Mouse (Mus musculus): ENCODE results near the gene Fryl. TPM values are rescaled to one million over a fixed set of nuclear protein-coding genes. Genes with fewer than 3 reads are reported as not detected.

Gene Fryl
- polyA plus RNA-seq, 1 experiment from 2014 or later: 22.5 TPM

DNA sequence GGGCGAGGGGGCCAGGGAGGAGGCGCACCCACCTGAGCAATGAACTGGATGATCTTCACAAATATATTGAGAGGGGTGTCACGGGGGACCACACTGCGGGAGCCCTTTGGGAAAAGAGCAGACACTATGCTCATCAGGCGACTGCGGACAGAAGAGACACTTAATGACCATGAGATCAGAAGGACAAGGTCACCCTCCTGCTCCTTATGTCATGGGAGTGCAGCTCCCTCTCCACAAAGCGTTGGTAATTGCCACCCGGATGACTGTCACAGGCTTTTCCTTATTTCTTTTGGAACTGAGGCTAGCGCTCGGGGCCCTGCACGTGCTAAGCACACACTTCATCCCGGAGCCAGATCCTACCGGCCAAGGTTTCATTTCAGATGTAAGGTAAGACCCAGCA lies 144.1 kb downstream of the Fryl start:
- Histone ChIP-seq H3K27me3 (no peaks in the 10 kb centered on the region), H3K9me3 (no peaks in the 10 kb centered on the region), H3K36me3 (peaks cover 42% of the 10 kb centered on the region), H3K27ac (no peak overlapping the region), H3K4me3 (no peak overlapping the region), H3K4me2 (replicated peaks) (no peak overlapping the region), H3K9ac (no peak overlapping the region), H3K4me1 (no peaks in the 10 kb centered on the region)
- ATAC-seq (ENCODE audit: low FRiP score, low read depth): no peak
- WGBS: 90% methylated on average over 13 of the region's 13 CpGs

DNA sequence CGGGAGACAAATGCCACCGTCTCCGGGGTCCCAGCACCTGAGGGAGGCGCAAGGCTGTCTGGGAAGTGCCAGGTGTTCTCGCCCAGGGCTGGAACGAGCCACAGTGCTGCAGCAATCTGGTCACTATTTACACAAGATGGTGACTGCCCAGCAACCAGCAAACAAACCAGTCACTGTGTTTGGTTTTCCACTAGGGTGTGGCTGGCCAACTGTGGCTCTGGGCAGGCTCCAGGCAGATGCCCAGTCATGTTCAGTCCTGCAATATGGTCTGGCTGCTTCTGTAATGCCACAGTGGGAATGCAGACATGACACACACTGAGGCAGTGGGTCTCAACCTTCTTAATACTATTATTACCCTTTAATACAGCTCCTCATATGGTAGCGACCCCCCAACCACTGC lies 152.8 kb downstream of the Fryl start:
- H3K4me2 ChIP-seq (replicated peaks): no peak overlapping the region

DNA sequence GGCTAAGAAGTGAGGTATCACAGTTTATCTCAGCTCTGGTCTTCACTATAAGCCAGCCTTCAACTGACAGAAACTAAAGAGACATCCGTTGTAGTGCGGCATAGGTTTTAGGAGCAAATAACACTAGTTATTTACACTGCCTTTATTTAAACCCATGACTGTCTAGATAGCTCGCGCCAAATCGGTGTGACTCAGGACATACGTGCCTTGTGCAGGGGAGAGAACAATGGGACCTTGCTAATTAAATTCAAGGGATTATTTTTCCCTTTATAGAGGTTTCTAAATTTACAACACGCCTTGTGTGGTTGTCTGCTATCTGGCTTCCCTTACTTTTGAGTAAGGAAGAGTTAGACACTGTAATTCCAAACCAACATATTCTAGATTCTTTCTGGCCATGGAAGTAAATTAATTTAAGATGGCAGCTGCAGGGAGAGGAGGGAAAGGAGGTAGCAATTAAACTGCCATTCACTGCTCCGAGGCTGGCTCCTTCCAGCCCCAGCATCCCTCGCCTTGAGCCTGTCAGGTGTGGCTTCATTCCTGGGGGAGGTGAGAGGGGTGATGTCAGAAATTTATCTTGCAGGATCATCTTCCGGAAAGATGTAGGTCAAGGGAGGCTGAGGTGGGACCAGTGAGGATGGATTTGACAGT lies 154.0 kb downstream of the Fryl start:
- no peak overlapping the region for H3K4me3 ChIP-seq
- H3K4me1 ChIP-seq: no peaks in the 10 kb centered on the region
- WGBS: 70% methylated on average over 10 of the region's 10 CpGs
- peaks cover 69% of the 10 kb centered on the region for H3K36me3 ChIP-seq
- H3K4me2 ChIP-seq (replicated peaks): no peak overlapping the region
- H3K9me3 ChIP-seq: no peaks in the 10 kb centered on the region
- no peaks in the 10 kb centered on the region for H3K27me3 ChIP-seq
- no peak overlapping the region for H3K9ac ChIP-seq
- H3K27ac ChIP-seq: no peak overlapping the region
- ATAC-seq (ENCODE audit: low FRiP score, low read depth): no peak; the same call in 1 of the 2 replicates

More for the DNA sequence above, 152.8 kb downstream of the Fryl start:
- 89% methylated on average over 7 of the region's 7 CpGs for WGBS
- ATAC-seq (ENCODE audit: low FRiP score, low read depth): 0 out of 2 replicates have a peak, but pooled peaks have one; percentile 19
- Histone ChIP-seq H3K36me3 (peaks cover 68% of the 10 kb centered on the region), H3K9ac (no peak overlapping the region), H3K27me3 (no peaks in the 10 kb centered on the region), H3K4me1 (no peaks in the 10 kb centered on the region), H3K9me3 (no peaks in the 10 kb centered on the region), H3K4me3 (no peak overlapping the region), H3K27ac (no peak overlapping the region)

DNA sequence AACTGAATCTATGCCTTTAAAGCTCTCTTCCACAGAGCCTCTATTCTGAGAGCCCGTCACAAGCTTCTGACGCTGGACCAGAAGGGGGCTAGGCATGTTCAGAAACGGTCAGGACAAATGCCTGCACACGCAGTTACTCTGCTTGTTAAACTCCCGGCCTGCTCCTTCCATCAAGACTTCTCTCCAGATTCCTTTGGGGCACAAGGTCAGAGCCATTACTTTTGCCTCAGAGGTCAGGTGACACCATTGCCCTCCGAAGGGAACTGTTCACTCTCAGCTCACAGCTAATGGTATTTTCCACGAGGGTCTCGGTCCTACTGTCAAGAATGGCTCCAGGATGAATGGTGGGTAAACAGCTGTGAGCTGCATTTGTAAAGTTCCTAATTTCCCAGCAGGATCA lies 164.2 kb downstream of the Fryl start:
- no peak overlapping the region for H3K4me3 ChIP-seq
- no peak overlapping the region for H3K9ac ChIP-seq
- no peak overlapping the region for H3K27ac ChIP-seq
- H3K9me3 ChIP-seq: no peaks in the 10 kb centered on the region
- 21% methylated on average over 8 of the region's 8 CpGs for WGBS
- H3K4me2 ChIP-seq (replicated peaks): no peak overlapping the region
- H3K36me3 ChIP-seq: peaks cover 46% of the 10 kb centered on the region
- ATAC-seq (ENCODE audit: low FRiP score, low read depth): no peak
- no peaks in the 10 kb centered on the region for H3K27me3 ChIP-seq
- peaks cover 29% of the 10 kb centered on the region for H3K4me1 ChIP-seq

DNA sequence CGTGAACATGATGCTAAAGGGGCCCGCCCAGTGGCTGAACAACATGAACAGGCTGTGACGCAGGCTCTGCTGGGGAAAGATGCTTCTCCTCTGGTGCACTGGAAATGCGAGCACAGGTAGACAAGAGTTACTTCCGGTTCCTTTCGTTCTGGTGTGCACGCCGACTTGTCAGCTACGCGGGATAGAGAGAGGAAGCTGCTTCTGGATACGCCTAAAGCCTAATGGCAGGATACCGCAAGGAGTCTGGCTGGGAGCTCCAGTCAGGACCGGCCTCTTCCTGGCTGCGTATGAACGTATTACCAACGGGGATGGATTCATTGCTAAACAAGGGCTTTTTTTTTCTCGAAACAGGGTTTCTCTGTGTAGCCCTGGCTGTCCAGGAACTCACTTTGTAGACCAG lies 167.3 kb downstream of the Fryl start:
- H3K9me3 ChIP-seq: no peaks in the 10 kb centered on the region
- no peak overlapping the region for H3K9ac ChIP-seq
- H3K36me3 ChIP-seq: peaks cover 48% of the 10 kb centered on the region
- no peak overlapping the region for H3K27ac ChIP-seq
- 95% methylated on average over 17 of the region's 17 CpGs for WGBS
- ATAC-seq (ENCODE audit: low FRiP score, low read depth): no peak
- H3K27me3 ChIP-seq: no peaks in the 10 kb centered on the region
- H3K4me1 ChIP-seq: peaks cover 23% of the 10 kb centered on the region
- H3K4me2 ChIP-seq (replicated peaks): no peak overlapping the region
- H3K4me3 ChIP-seq: no peak overlapping the region

DNA sequence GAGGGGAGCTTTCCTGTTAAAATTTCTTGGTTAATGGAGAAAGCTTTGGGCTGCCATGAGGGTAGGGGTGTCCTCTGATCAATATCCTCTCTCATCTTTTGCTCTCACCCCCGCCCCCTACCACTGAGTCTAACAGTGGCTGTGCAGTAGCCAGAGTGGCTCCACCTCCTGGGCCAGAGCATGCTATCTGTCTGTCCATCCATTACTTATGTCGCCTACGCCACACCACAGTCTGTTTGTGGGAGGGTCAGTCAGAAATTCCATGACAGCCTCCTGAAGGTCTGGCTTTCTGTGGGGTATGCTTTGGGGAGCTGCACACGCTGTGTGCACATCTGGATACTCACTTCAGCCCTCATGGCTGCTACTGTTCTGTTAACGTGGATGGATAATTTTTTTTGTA lies 174.9 kb downstream of the Fryl start:
- Histone ChIP-seq H3K4me2 (replicated peaks) (no peak overlapping the region), H3K9ac (no peak overlapping the region), H3K27me3 (no peaks in the 10 kb centered on the region), H3K27ac (no peak overlapping the region), H3K36me3 (peaks cover 71% of the 10 kb centered on the region), H3K4me1 (no peaks in the 10 kb centered on the region), H3K4me3 (no peak overlapping the region), H3K9me3 (no peaks in the 10 kb centered on the region)
- ATAC-seq (ENCODE audit: low FRiP score, low read depth): no peak
- WGBS: 89% methylated on average over 5 of the region's 5 CpGs

DNA sequence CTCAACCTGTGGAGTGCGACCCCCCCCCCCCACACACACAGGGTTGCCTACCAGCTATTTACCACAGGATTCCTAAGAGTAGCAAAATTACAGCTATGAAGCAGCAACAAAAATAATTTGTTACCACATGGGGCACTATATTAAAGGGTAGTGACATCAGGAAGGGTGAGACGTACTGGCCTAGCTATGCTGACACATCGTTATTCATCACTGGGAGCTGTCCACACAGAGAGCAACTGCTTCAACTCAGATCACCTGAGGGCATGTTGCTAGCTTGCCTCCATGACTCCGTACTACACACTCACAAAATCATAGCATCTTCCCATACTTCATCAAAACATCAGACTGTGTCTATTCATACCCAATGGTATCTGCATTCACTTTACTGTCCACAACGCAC lies 176.6 kb downstream of the Fryl start:
- 74% methylated on average over 5 of the region's 5 CpGs for WGBS
- Histone ChIP-seq H3K27me3 (no peaks in the 10 kb centered on the region), H3K4me2 (replicated peaks) (no peak overlapping the region), H3K9ac (no peak overlapping the region), H3K9me3 (no peaks in the 10 kb centered on the region), H3K4me1 (no peaks in the 10 kb centered on the region), H3K27ac (no peak overlapping the region), H3K4me3 (no peak overlapping the region), H3K36me3 (peaks cover 73% of the 10 kb centered on the region)
- no peak for ATAC-seq (ENCODE audit: low FRiP score, low read depth)

DNA sequence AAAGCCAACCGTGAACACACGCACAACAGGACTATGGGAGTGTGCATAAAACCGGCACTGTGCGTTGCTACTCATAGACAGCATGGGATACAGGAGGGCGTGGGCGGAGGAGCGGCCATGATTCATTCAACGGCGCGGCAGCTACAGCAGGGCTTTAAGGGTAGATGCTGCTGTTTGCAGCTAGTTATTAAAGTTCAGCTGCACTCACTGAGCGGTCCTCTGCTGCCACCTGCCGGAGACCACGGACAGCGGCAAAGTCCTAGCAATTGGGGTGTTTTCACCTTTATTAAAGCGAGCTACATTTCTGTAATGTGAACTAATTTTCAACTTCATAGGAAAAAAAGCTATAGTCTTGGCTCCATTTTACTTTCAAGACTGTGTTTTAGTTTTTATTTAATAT lies 185.1 kb downstream of the Fryl start:
- H3K27ac ChIP-seq: no peak overlapping the region
- no peaks in the 10 kb centered on the region for H3K27me3 ChIP-seq
- H3K4me1 ChIP-seq: no peaks in the 10 kb centered on the region
- 0 out of 2 replicates have a peak overlapping the region, but pooled peaks have one; percentile 3 for H3K4me3 ChIP-seq
- H3K9ac ChIP-seq: no peak overlapping the region
- 31% methylated on average over 15 of the region's 15 CpGs for WGBS
- ATAC-seq (ENCODE audit: low FRiP score, low read depth): peak; percentile 73
- H3K9me3 ChIP-seq: no peaks in the 10 kb centered on the region
- peaks cover 66% of the 10 kb centered on the region for H3K36me3 ChIP-seq
- H3K4me2 ChIP-seq (replicated peaks): peak overlapping the region; percentile 41; the same call in 1 of the 2 replicates

DNA sequence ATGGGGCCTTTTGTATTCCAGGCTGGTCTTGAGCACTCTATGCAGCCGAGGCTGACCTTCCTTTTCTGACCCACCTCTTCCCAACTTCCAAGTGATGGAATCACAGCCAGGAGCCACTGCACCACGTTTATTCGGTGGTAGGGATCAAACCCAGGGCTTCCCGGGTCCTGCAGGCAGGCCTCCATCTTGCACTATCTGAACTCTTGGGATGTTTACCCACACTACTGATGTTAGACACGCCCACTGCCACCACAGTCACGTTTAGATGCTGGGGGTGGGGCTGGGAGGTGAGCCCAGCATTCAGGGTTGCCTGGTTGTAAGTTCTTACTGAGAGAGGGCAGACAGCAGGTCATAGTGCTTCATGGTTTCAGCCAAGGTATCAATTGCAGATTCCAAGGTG lies 189.5 kb downstream of the Fryl start:
- peaks cover 57% of the 10 kb centered on the region for H3K36me3 ChIP-seq
- no peak overlapping the region for H3K9ac ChIP-seq
- H3K4me2 ChIP-seq (replicated peaks): no peak overlapping the region
- H3K4me1 ChIP-seq: 0 out of 2 replicates have a peak, but pooled peaks cover 3% of the 10 kb centered on the region
- 50% methylated on average over 6 of the region's 6 CpGs for WGBS
- no peaks in the 10 kb centered on the region for H3K9me3 ChIP-seq
- no peak overlapping the region for H3K27ac ChIP-seq
- no peak overlapping the region for H3K4me3 ChIP-seq
- no peaks in the 10 kb centered on the region for H3K27me3 ChIP-seq
- ATAC-seq (ENCODE audit: low FRiP score, low read depth): no peak

DNA sequence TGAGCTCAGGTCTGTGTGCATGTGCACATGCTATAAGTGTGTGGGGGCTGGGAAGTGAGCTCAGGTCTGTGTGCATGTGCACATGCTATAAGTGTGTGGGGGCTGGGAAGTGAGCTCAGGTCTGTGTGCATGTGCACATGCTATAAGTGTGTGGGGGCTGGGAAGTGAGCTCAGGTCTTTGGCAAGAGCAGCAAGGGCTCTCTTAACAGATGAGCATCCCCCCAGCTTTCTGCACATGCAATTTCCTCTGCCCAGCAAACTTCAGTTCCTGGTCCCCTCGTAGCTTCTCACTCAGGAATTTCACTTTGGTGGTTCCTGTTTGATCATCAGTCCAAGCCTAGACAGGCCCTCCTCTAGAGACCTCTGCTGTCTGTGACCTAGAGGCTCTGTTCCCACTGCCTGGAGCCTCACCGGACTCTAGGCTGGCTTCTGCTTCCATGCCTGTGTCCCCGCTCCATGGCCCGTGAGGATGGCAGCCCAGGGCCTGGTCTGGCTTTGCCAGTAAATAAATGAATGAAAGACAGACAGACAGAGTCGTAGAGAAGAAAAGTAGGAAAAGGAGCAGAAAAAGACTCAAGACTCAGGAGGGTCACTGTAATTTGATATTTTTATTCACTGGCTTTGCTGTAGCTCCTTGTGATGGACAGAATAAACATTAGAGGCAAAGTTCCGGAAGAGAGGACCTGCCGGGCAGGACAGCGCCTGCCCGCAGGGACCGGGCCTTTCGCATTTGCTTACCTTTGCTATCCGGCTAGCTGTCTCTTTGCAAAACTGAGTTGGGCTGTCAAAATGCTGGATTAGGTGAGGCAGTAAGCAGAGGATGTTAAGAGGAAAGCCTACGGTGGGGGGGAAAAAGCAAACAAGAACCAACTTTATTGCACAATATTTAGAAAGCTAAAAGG lies 192.4 kb downstream of the Fryl start:
- peaks cover 53% of the 10 kb centered on the region for H3K36me3 ChIP-seq
- no peaks in the 10 kb centered on the region for H3K9me3 ChIP-seq
- no peak overlapping the region for H3K4me3 ChIP-seq
- no peak overlapping the region for H3K27ac ChIP-seq
- ATAC-seq (ENCODE audit: low FRiP score, low read depth): no peak
- WGBS: 75% methylated on average over 13 of the region's 13 CpGs
- 0 out of 2 replicates have a peak, but pooled peaks cover 3% of the 10 kb centered on the region for H3K4me1 ChIP-seq
- no peaks in the 10 kb centered on the region for H3K27me3 ChIP-seq
- no peak overlapping the region for H3K4me2 ChIP-seq (replicated peaks)
- no peak overlapping the region for H3K9ac ChIP-seq

DNA sequence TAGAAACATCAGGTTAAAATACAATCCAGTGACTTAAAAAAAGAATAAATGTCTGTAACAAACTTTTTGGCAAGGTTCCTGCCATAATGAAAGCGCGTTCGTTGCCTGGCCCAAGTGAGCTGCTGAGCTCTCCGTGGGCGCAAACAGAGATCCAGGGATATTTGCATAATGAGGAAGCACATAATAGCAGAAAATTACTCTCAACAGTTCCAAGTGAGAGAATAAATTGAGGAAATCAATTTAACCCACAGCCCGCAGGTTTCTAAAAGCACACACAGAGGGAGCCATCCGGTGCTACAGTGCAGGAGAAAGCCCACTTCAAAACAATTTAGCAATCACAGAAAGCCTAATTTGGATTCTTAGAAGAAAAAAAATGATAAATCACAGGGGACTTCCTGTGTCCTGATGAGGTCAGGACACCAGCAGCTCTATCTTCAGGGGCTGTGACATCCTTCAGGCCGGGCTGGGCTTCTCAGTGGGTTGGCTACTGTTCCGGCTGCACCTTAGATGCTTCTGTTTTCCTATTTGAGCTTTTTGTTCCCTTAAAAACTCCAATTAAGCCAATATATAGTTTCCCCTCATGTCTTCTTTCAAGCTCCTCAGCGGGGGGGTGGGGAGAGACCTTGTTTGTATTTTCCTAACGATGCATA lies 194.8 kb downstream of the Fryl start:
- Histone ChIP-seq H3K27ac (no peak overlapping the region), H3K9me3 (no peaks in the 10 kb centered on the region), H3K27me3 (no peaks in the 10 kb centered on the region), H3K4me3 (no peak overlapping the region), H3K4me2 (replicated peaks) (no peak overlapping the region), H3K36me3 (peaks cover 43% of the 10 kb centered on the region), H3K4me1 (0 out of 2 replicates have a peak, but pooled peaks cover 3% of the 10 kb centered on the region), H3K9ac (no peak overlapping the region)
- WGBS: 75% methylated on average over 11 of the region's 11 CpGs
- no peak for ATAC-seq (ENCODE audit: low FRiP score, low read depth)

DNA sequence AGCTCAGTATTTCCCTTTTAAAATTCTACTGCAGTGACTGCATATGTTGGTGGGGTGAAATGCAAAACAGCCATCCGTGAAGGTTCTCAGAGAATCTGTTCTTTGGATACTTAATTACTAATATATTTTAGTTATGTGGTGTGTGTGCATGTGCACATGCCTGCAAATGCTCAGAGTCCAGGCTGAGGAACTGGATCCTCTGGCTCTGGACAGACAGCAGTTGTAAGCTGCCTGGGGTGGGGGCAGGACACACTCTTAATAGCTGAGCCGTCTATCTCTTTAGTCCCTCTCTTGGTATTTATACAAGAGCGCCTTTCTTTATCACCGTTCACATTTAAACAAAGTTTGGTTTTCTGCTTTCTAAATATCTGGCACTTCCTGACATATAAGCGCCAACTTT lies 199.5 kb downstream of the Fryl start:
- H3K36me3 ChIP-seq: peaks cover 61% of the 10 kb centered on the region

More for the DNA sequence above, 199.5 kb downstream of the Fryl start:
- Histone ChIP-seq H3K4me2 (replicated peaks) (no peak overlapping the region), H3K27me3 (no peaks in the 10 kb centered on the region), H3K4me1 (no peaks in the 10 kb centered on the region), H3K4me3 (no peak overlapping the region), H3K27ac (no peak overlapping the region), H3K9me3 (no peaks in the 10 kb centered on the region), H3K9ac (no peak overlapping the region)
- ATAC-seq (ENCODE audit: low FRiP score, low read depth): no peak
- 94% methylated on average over 5 of the region's 5 CpGs for WGBS
